Mouse (Mus musculus) MEL (cell line): ENCODE results near the gene Xpo4. TPM values are rescaled to one million over a fixed set of nuclear protein-coding genes. Genes with fewer than 3 reads are reported as not detected.
"Not testable (repeated sequence)": the region's sequence is repeated elsewhere in the genome, so short reads cannot be mapped to it uniquely, and the experiment has no call there.

ENCODE experiments used
- DNase-seq: peaks from one replicate; pipeline ENCODE4 v3.0.0; 2011; ENCODE audit warnings: low read depth, low spot score
- H3K27ac ChIP-seq: 2 replicates; pipeline ENCODE4 v1.5.1; 2012; ENCODE audit warnings: low read depth, mild to moderate bottlenecking, control low read depth, low read length, moderate library complexity; ENCODE audit not compliant: control insufficient read depth
- H3K27me3 ChIP-seq, 2 experiments: fragments of 150-350 bp in 1 of 2; sonication (generic) in 1 of 2; 2 replicates each; pipeline ENCODE4 v1.6.1; 2012; ENCODE audit warnings: low read length in 2 of 2, mild to moderate bottlenecking in 2 of 2, improper control_type of control experiment in 1 of 2, moderate library complexity in 1 of 2; ENCODE audit not compliant: insufficient read depth in 2 of 2, control insufficient read depth in 1 of 2
- H3K36me3 ChIP-seq, 2 experiments: 2 replicates each; pipeline ENCODE4 v1.6.1; 2012 to 2014; ENCODE audit warnings: low read length in 2 of 2, improper control_type of control experiment in 1 of 2, inconsistent platforms in 1 of 2, mild to moderate bottlenecking in 1 of 2; ENCODE audit not compliant: insufficient read depth in 2 of 2, control insufficient read depth in 1 of 2
- H3K4me1 ChIP-seq, 2 experiments: fragments of 150-350 bp in 1 of 2; sonication (generic) in 1 of 2; 2 replicates each; pipeline ENCODE4 v1.6.1; 2012; ENCODE audit warnings: low read length in 2 of 2, improper control_type of control experiment in 1 of 2, mild to moderate bottlenecking in 1 of 2; ENCODE audit not compliant: insufficient read depth in 2 of 2, control insufficient read depth in 1 of 2
- H3K4me3 ChIP-seq, 2 experiments: fragments of 150-350 bp in 1 of 2; sonication (generic) in 1 of 2; 2 replicates each; pipeline ENCODE4 v1.5.1; 2012; ENCODE audit warnings: low read depth in 2 of 2, low read length in 2 of 2, mild to moderate bottlenecking in 2 of 2, moderate library complexity in 2 of 2, control low read depth in 1 of 2, improper control_type of control experiment in 1 of 2; ENCODE audit not compliant: control insufficient read depth in 1 of 2, insufficient read depth in 1 of 2
- H3K79me2 ChIP-seq: 2 replicates; pipeline ENCODE4 v1.6.1; 2012; ENCODE audit warnings: mild to moderate bottlenecking, low read length, moderate library complexity; ENCODE audit not compliant: control insufficient read depth, poor library complexity, insufficient read depth
- H3K9ac ChIP-seq: 2 replicates; pipeline ENCODE4 v1.6.1; 2012; ENCODE audit warnings: low read depth, mild to moderate bottlenecking, control low read depth, low read length, moderate library complexity; ENCODE audit not compliant: control insufficient read depth, poor library complexity, severe bottlenecking
- H3K9me3 ChIP-seq: fragments of 150-350 bp; sonication (generic); replicated peaks from 2 replicates; pipeline ENCODE4 v1.6.1; 2012; ENCODE audit warnings: mild to moderate bottlenecking, low read length, improper control_type of control experiment, moderate library complexity; ENCODE audit not compliant: insufficient read depth
- BHLHE40 ChIP-seq: IDR thresholded peaks from 2 replicates; pipeline ENCODE4 v1.6.1; 2012; ENCODE audit warnings: low read depth, mild to moderate bottlenecking, inconsistent platforms, low read length, improper control_type of control experiment, borderline replicate concordance
- CHD1 ChIP-seq: IDR thresholded peaks from 2 replicates; pipeline ENCODE4 v1.6.1; 2012; ENCODE audit warnings: low read depth, mild to moderate bottlenecking, inconsistent platforms, low read length, improper control_type of control experiment
- CHD2 ChIP-seq: IDR thresholded peaks from 2 replicates; pipeline ENCODE4 v1.6.1; 2011; ENCODE audit warnings: low read length, improper control_type of control experiment
- EP300 ChIP-seq, 2 experiments: IDR thresholded peaks; 2 replicates each; pipeline ENCODE4 v1.6.1; 2011; ENCODE audit warnings: improper control_type of control experiment in 2 of 2, low read length in 2 of 2, low read depth in 1 of 2, mild to moderate bottlenecking in 1 of 2
- ETS1 ChIP-seq: IDR thresholded peaks from 2 replicates; pipeline ENCODE4 v1.6.1; 2012; ENCODE audit warnings: low read depth, mild to moderate bottlenecking, inconsistent platforms, low read length, improper control_type of control experiment, moderate library complexity
- GABPA ChIP-seq: IDR thresholded peaks from 2 replicates; pipeline ENCODE4 v1.6.1; 2012; ENCODE audit warnings: low read depth, mild to moderate bottlenecking, inconsistent platforms, low read length, improper control_type of control experiment, moderate library complexity
- MAFK ChIP-seq: IDR thresholded peaks from 2 replicates; pipeline ENCODE4 v1.6.1; 2011; ENCODE audit warnings: low read depth, mild to moderate bottlenecking, low read length, improper control_type of control experiment, borderline replicate concordance
- MAX ChIP-seq: IDR thresholded peaks from 2 replicates; pipeline ENCODE4 v1.6.1; 2011; ENCODE audit warnings: low read length, improper control_type of control experiment
- MEF2A ChIP-seq: IDR thresholded peaks from 2 replicates; pipeline ENCODE4 v1.6.1; 2014; ENCODE audit warnings: low read depth, mild to moderate bottlenecking, inconsistent platforms, low read length, improper control_type of control experiment; ENCODE audit not compliant: poor library complexity, insufficient replicate concordance, severe bottlenecking; ENCODE audit errors: extremely low read depth
- NELFE ChIP-seq: IDR thresholded peaks from 2 replicates; pipeline ENCODE4 v1.6.1; 2011; ENCODE audit warnings: low read depth, low read length, improper control_type of control experiment
- NRF1 ChIP-seq: IDR thresholded peaks from 2 replicates; pipeline ENCODE4 v1.6.1; 2014; ENCODE audit warnings: low read depth, mild to moderate bottlenecking, inconsistent platforms, low read length, improper control_type of control experiment, moderate library complexity; ENCODE audit not compliant: poor library complexity, insufficient read depth, severe bottlenecking
- POLR2A ChIP-seq, 2 experiments: IDR thresholded peaks; 2 replicates each; pipeline ENCODE4 v1.6.1; 2011 to 2012; ENCODE audit warnings: low read length in 2 of 2, mild to moderate bottlenecking in 2 of 2, control low read depth in 1 of 2, improper control_type of control experiment in 1 of 2, low read depth in 1 of 2, moderate library complexity in 1 of 2; ENCODE audit not compliant: control insufficient read depth in 1 of 2, insufficient read depth in 1 of 2, poor library complexity in 1 of 2
- POLR2AphosphoS5 ChIP-seq: IDR thresholded peaks from 2 replicates; pipeline ENCODE4 v1.6.1; 2012; ENCODE audit warnings: low read depth, borderline replicate concordance, mild to moderate bottlenecking, inconsistent platforms, low read length, moderate library complexity, mixed read lengths
- RAD21 ChIP-seq: IDR thresholded peaks from 2 replicates; pipeline ENCODE4 v1.6.1; 2011; ENCODE audit warnings: mild to moderate bottlenecking, low read depth, low read length, improper control_type of control experiment
- SIN3A ChIP-seq: IDR thresholded peaks from 2 replicates; pipeline ENCODE4 v1.6.1; 2012; ENCODE audit warnings: low read length, improper control_type of control experiment, inconsistent platforms
- SMC3 ChIP-seq: IDR thresholded peaks from 2 replicates; pipeline ENCODE4 v1.6.1; 2011; ENCODE audit warnings: low read depth, low read length, improper control_type of control experiment
- TAL1 ChIP-seq: IDR thresholded peaks from 2 replicates; pipeline ENCODE4 v1.6.1; 2012; ENCODE audit warnings: mild to moderate bottlenecking, inconsistent platforms, low read length, moderate library complexity, mixed read lengths
- TCF12 ChIP-seq: IDR thresholded peaks from 2 replicates; pipeline ENCODE4 v1.6.1; 2014; ENCODE audit warnings: low read depth, mild to moderate bottlenecking, inconsistent platforms, low read length, improper control_type of control experiment, moderate library complexity
- USF1 ChIP-seq: IDR thresholded peaks from 2 replicates; pipeline ENCODE4 v1.6.1; 2014; ENCODE audit warnings: low read depth, mild to moderate bottlenecking, inconsistent platforms, low read length, improper control_type of control experiment, moderate library complexity
- USF2 ChIP-seq, 2 experiments: IDR thresholded peaks; 2 replicates each; pipeline ENCODE4 v1.6.1; 2011 to 2012; ENCODE audit warnings: improper control_type of control experiment in 2 of 2, low read length in 2 of 2, borderline replicate concordance in 1 of 2, inconsistent platforms in 1 of 2, low read depth in 1 of 2, mild to moderate bottlenecking in 1 of 2; ENCODE audit not compliant: insufficient read depth in 1 of 2
- ZC3H11A ChIP-seq: IDR thresholded peaks from 2 replicates; pipeline ENCODE4 v1.6.1; 2012; ENCODE audit warnings: low read depth, mild to moderate bottlenecking, inconsistent platforms, low read length, improper control_type of control experiment
- ZKSCAN1 ChIP-seq: IDR thresholded peaks from 2 replicates; pipeline ENCODE4 v1.6.1; 2012; ENCODE audit warnings: low read depth, mild to moderate bottlenecking, inconsistent platforms, low read length, improper control_type of control experiment, moderate library complexity
- ZMIZ1 ChIP-seq: IDR thresholded peaks from 2 replicates; pipeline ENCODE4 v1.6.1; 2012; ENCODE audit warnings: low read depth, mild to moderate bottlenecking, inconsistent platforms, low read length, improper control_type of control experiment, moderate library complexity
- ZNF384 ChIP-seq: IDR thresholded peaks from 2 replicates; pipeline ENCODE4 v1.6.1; 2012; ENCODE audit warnings: low read depth, mild to moderate bottlenecking, inconsistent platforms, low read length, improper control_type of control experiment
- polyA plus RNA-seq, 2 experiments: library from polyadenylated mRNA; stranded (reverse) in 1 of 2; unstranded in 1 of 2; fragments of >175 nt in 1 of 2; fragments of >200 nt in 1 of 2; gene quantifications; 2 replicates each; pipeline versions ENCODE4 v1.2.1 to v1.2.4; 2012; ENCODE audit warnings: low replicate concordance in 2 of 2, low read depth in 1 of 2; ENCODE audit not compliant: insufficient read length in 2 of 2, insufficient read depth in 1 of 2, missing spikeins in 1 of 2
- total RNA-seq: library from RNA; depleted of rRNA; stranded (reverse); fragments of 300-350 nt; gene quantifications from 2 replicates; pipeline ENCODE4 v1.2.3, GENCODE M21; 2012

Xpo4 gene
- total and polyA plus RNA-seq, 3 experiments: 32.3 to 46.5 TPM; not detected in 1

DNA sequence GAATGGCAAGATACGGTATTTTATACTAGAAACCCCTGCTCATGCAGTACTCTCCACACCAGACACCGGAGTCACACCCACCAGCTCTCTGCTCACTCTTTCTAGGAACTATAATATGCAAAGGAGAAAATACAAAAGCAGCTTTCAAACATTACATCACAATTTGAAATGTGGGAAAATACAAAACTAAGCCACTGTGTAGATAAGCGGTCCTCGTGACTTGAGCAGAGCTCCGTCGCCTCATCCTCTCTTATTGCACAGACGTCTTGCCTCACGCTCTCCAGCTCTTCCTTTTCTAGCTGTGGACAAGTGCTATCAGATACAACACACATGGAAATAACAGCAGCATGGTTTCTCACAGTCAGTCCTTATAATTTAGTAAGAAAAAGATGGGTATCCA, 25.5 kb upstream of the Xpo4 start (continued):
- TF ChIP-seq GABPA: no peak
- no peak for TF ChIP-seq MEF2A
- no peak for TF ChIP-seq ZMIZ1
- no peak for TF ChIP-seq NELFE
- TF ChIP-seq ETS1: peak; percentile 81
- no peak for TF ChIP-seq POLR2AphosphoS5
- no peak for TF ChIP-seq POLR2A (IDR thresholded peaks at IDR 0.05; ENCODE audit: control insufficient read depth in 1 of 2, insufficient read depth in 1 of 2, low read depth in 1 of 2, low read length in 2 of 2, poor library complexity in 1 of 2)
- TF ChIP-seq NRF1: no peak
- no peak for TF ChIP-seq MAFK
- no peak for TF ChIP-seq TAL1
- TF ChIP-seq TCF12: no peak
- TF ChIP-seq ZNF384: no peak
- no peak for TF ChIP-seq CHD1
- peak; percentile 65; the same call in 1 of the 2 replicates for TF ChIP-seq MAX
- TF ChIP-seq CHD2: no peak
- TF ChIP-seq BHLHE40: no peak; the same call in 1 of the 2 replicates
- no peak for TF ChIP-seq ZC3H11A
- peak; percentile 75 for TF ChIP-seq USF1

DNA sequence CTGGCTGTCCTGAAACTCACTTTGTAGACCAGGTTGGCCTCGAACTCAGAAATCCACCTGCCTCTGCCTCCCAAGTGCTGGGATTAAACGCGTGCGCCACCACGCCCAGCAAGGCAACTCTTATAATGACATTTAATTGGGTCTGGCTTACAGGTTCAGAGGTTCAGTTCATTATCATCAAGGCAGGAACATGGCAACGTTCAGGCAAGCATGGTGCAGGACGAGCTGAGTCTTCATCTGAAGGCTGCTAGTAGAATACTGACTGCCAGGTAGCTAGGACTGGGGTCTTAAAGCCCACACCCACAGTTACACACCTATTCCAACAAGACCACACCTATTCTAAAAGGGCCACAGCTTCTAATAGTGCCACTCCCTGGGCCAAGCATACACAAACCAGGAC, 22.8 kb upstream of the Xpo4 start:
- H3K9me3 ChIP-seq, DNase-seq, H3K4me3 ChIP-seq, H3K79me2 ChIP-seq, H3K27ac ChIP-seq, H3K9ac ChIP-seq, H3K27me3 ChIP-seq: not testable (repeated sequence)
- H3K36me3 ChIP-seq: peaks cover 0 to 10% of the 10 kb centered on the region in 2 experiments; a peak in 2 of 4 replicates
- peaks cover 2 to 11% of the 10 kb centered on the region in 2 experiments; a peak in 3 of 4 replicates for H3K4me1 ChIP-seq

GRCm38 (mm10) chr14:57687441-57687840, 22.2 kb upstream of the Xpo4 start:
- H3K27me3 ChIP-seq: no peaks in the 10 kb centered on the region
- TF ChIP-seq CHD2 (no peak), RAD21 (no peak), EP300 (IDR thresholded peaks at IDR 0.05; ENCODE audit: low read depth in 1 of 2, low read length in 2 of 2) (no peak), GABPA (no peak), ZKSCAN1 (no peak), USF2 (IDR thresholded peaks at IDR 0.05; ENCODE audit: borderline replicate concordance in 1 of 2, insufficient read depth in 1 of 2, low read depth in 1 of 2, low read length in 2 of 2) (no peak), SMC3 (no peak), SIN3A (no peak), ZNF384 (no peak)
- H3K27ac ChIP-seq: no peak overlapping the region
- H3K36me3 ChIP-seq: peaks cover 0 to 10% of the 10 kb centered on the region in 2 experiments; a peak in 2 of 4 replicates
- no peaks in the 10 kb centered on the region for H3K79me2 ChIP-seq
- no peak overlapping the region for H3K9ac ChIP-seq
- no peak overlapping the region for H3K4me3 ChIP-seq
- peaks cover 2 to 8% of the 10 kb centered on the region in 2 experiments; a peak in 3 of 4 replicates for H3K4me1 ChIP-seq
- DNase-seq: no peak
- no peaks in the 10 kb centered on the region for H3K9me3 ChIP-seq
